Mouse (Mus musculus) kidney, adult 2 months (tissue): ENCODE measurements around the gene Enoph1. TPM values are rescaled to one million over a fixed set of nuclear protein-coding genes. Genes with fewer than 3 reads are reported as not detected.

ENCODE experiments used
- DNase-seq: peaks from one replicate; pipeline ENCODE4 v3.0.0; 2021
- H3K27ac ChIP-seq: fragments of 200-500 bp; 2 replicates; pipeline ENCODE4 v1.5.1; 2012; ENCODE audit warnings: low read depth, low read length, control low read depth, inconsistent platforms; ENCODE audit not compliant: insufficient read depth
- H3K27me3 ChIP-seq: fragments of 200-500 bp; replicated peaks from 2 replicates; pipeline ENCODE4 v1.6.1; 2012; ENCODE audit warnings: mild to moderate bottlenecking, moderate library complexity, low read length, inconsistent platforms; ENCODE audit not compliant: control insufficient read depth, insufficient read depth
- H3K36me3 ChIP-seq: fragments of 200-500 bp; 2 replicates; pipeline ENCODE4 v1.6.1; 2012; ENCODE audit warnings: mild to moderate bottlenecking, moderate library complexity, low read length, inconsistent platforms; ENCODE audit not compliant: control insufficient read depth, insufficient read depth
- H3K4me1 ChIP-seq: fragments of 200-500 bp; 2 replicates; pipeline ENCODE4 v1.6.1; 2011; ENCODE audit warnings: low read length; ENCODE audit not compliant: control insufficient read depth, insufficient read depth
- H3K4me3 ChIP-seq: fragments of 200-500 bp; 2 replicates; pipeline ENCODE4 v1.5.1; 2011; ENCODE audit warnings: mild to moderate bottlenecking, low read depth, low read length, control low read depth; ENCODE audit not compliant: insufficient read depth
- CTCF ChIP-seq: fragments of 200-500 bp; conservative IDR thresholded peaks from 2 replicates; pipeline ENCODE4 v1.5.1; 2011; ENCODE audit warnings: low read depth, mild to moderate bottlenecking, control low read depth, low read length, moderate library complexity, mixed read lengths; ENCODE audit not compliant: insufficient read depth, insufficient read length
- POLR2A ChIP-seq: fragments of 200-500 bp; IDR thresholded peaks from one replicate; pipeline ENCODE4 v1.6.1; 2011; ENCODE audit warnings: low read depth, low read length, control low read depth
- WGBS: fragments of 180-500 bp; shearing (Covaris S2); methylation state at CpG from one replicate; pipeline ENCODE4 v1.1.7; 2018; 5-methylcytosine and 5-hydroxymethylcytosine counted together
- polyA plus RNA-seq: library from polyadenylated mRNA; depleted of rRNA; stranded (reverse); fragments of >200 nt; gene quantifications from 2 replicates; pipeline ENCODE4 v1.2.3, GENCODE M21; 2012

The Enoph1 gene
- polyA plus RNA-seq, 1 experiment: 17.9 TPM

DNA sequence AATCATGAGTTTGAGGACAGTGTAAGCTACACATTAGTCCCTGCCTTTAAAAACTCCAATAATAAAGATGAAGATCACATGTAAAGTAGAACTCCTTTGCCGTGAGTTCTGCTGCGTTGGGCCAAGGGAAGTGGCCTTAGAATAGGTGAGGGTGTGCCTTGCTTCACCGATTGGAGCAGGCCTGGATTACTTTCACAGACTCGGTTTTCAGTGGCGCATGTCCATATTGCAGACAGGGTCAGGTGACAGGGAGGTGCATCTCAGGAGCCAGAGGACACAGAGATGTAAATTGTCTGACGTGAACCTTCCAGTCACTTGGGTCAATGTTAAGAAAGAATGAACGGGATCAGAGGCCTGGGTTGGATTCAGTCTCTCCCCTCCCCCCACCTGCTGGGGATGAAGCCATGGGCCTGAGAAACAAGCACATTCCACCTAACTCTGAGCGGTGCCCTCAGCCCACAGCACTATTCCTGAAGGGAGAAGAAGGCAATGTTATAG lies 7.4 kb downstream of the Enoph1 start:
- Histone ChIP-seq H3K36me3 (no peaks in the 10 kb centered on the region), H3K27me3 (no peaks in the 10 kb centered on the region), H3K4me1 (peaks cover 16% of the 10 kb centered on the region), H3K4me3 (no peak overlapping the region), H3K27ac (no peak overlapping the region)
- no peak for TF ChIP-seq POLR2A
- no peak for TF ChIP-seq CTCF
- no peak for DNase-seq
- 70% methylated on average over 8 of the region's 8 CpGs for WGBS

DNA sequence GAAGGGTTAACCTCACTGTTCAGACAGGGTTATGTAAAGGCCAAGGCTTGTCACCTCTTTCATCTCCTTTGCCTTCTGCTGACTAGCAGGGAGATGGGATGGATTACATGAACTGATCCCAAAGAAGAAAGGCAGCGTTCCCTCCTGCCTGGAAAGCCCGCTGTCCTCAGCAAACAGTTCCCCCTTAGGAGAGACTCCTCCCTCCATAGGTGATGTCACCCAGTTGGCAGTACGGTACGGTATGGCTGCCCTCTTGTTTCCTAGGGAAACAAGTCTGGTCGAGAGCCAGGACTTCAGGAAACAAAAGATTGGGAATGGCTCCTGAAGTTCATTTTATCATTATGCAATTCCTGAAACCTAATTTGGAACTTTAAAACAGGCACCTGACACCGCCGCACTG lies 8.1 kb downstream of the Enoph1 start:
- Histone ChIP-seq H3K4me1 (peaks cover 16% of the 10 kb centered on the region), H3K4me3 (no peak overlapping the region), H3K27ac (no peak overlapping the region), H3K36me3 (no peaks in the 10 kb centered on the region), H3K27me3 (no peaks in the 10 kb centered on the region)
- TF ChIP-seq POLR2A (no peak), CTCF (no peak)
- DNase-seq: peak; percentile 32
- WGBS: 53% methylated on average over 7 of the region's 7 CpGs

DNA sequence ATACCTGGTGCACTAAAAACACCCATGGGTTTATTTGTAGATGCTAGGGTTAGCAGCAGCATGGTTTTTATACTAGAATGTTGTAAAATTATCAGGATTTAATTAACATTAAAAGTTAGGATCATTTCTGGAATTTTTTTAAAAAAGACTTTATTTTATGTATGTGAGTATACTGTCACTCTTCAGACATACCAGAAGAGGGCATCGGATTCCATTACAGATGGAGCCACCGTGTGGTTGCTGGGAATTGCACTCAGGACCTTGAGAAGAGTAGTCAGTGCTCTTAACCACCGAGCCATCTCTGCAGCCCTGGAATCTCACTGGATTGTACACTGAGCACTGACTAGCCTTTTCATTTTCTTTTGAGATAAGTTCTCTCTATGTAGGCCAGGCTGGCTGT lies 10.1 kb downstream of the Enoph1 start:
- H3K27me3 ChIP-seq: no peaks in the 10 kb centered on the region
- WGBS: 91% methylated on average over 3 of the region's 3 CpGs

DNA sequence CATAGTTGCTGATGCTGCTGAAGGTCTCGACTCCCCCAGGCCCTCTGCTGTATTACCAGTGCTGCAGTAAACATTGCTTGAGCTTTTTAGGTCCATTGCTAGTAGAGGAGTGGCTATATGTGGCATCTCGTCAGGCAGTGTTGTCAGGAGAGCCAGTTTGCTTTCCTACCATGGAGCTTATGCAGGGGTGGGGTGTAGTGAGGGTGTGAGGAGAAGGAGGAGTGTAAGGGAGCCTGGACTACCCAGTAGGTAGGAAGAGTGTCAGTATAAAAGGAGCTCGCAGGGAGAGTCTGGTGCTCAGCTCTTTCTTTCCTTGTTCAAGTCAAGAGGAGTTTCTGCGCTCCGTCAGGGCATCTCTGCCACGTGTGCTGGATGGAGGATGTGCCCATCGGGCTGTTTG lies 12.9 kb downstream of the Enoph1 start:
- no peak for DNase-seq
- no peak overlapping the region for H3K27ac ChIP-seq
- no peaks in the 10 kb centered on the region for H3K36me3 ChIP-seq
- no peaks in the 10 kb centered on the region for H3K27me3 ChIP-seq
- 0 out of 2 replicates have a peak, but pooled peaks cover 3% of the 10 kb centered on the region for H3K4me1 ChIP-seq
- H3K4me3 ChIP-seq: no peak overlapping the region
- TF ChIP-seq POLR2A (no peak), CTCF (no peak)
- WGBS: 93% methylated on average over 7 of the region's 7 CpGs

More for the DNA sequence above, 10.1 kb downstream of the Enoph1 start:
- no peaks in the 10 kb centered on the region for H3K36me3 ChIP-seq
- H3K4me3 ChIP-seq: no peak overlapping the region
- no peak for TF ChIP-seq POLR2A
- H3K4me1 ChIP-seq: peaks cover 7% of the 10 kb centered on the region
- H3K27ac ChIP-seq: no peak overlapping the region
- DNase-seq: no peak

DNA sequence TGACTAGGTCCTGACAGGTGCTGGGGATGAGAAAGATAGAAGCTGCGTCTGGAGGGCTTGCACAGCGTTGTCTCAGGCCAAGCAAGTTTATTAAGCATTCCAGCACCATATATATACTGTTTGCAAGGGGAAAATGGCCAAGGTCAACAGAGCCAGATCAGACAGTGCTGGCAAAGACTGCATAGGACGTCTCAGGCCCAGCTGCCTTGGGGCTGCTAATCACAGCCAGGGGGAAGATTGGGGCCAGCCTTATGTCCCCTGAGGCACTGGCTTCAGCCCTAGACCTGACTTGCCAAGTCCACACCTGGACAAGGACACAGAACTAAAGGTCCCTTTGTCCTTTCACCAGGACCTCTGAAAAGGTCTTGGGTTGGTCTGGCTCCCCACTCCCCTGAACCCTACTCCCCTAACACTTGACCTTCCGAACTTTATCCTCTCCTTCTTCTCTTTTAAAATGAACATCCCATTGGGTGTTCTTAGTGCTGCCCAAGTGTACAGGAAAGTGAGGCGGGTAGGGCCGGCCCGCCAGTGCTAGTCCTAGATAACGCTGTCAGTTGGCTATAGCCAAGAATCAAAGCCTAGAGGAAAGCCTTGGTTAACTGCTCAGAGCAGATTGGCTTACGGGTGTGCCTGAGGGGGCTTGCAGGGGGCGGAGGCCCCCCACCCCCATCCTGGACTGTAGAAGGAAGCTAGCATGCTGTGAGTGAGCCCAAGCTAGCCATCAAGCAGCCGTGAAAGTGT lies 15.2 kb downstream of the Enoph1 start:
- TF ChIP-seq POLR2A (no peak), CTCF (no peak)
- Histone ChIP-seq H3K4me3 (no peak overlapping the region), H3K27me3 (no peaks in the 10 kb centered on the region), H3K27ac (no peak overlapping the region), H3K36me3 (no peaks in the 10 kb centered on the region), H3K4me1 (no peaks in the 10 kb centered on the region)
- WGBS: 84% methylated on average over 11 of the region's 11 CpGs
- no peak for DNase-seq

DNA sequence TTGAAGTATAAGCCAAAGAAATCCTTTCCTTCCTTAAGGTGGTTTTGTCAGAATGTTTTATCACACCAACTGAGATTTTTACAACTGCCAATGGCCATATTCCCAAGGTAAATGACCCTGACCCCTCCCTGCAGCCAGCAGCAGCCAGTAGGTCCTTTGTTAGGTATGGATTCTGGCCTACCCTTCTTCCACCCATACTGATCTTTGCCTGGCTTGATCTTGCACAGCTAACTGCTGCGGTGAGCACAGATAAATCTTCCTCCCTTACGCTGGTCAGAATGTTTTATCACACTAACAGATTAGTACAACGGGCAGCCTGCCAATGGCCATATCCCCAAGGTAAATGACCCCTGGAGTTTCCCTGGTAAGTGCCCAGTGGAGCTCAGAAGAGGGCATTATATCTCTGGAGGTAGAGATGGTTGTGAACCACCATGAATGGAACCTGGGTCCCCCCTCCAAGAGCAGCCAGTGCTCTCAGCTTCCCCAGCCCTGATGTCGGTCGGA lies 16.1 kb downstream of the Enoph1 start:
- Histone ChIP-seq H3K27me3 (no peaks in the 10 kb centered on the region), H3K36me3 (no peaks in the 10 kb centered on the region), H3K4me1 (no peaks in the 10 kb centered on the region), H3K4me3 (no peak overlapping the region), H3K27ac (no peak overlapping the region)
- DNase-seq: peak; percentile 33
- WGBS: 63% methylated on average over 5 of the region's 5 CpGs
- TF ChIP-seq POLR2A: no peak
- no peak for TF ChIP-seq CTCF

DNA sequence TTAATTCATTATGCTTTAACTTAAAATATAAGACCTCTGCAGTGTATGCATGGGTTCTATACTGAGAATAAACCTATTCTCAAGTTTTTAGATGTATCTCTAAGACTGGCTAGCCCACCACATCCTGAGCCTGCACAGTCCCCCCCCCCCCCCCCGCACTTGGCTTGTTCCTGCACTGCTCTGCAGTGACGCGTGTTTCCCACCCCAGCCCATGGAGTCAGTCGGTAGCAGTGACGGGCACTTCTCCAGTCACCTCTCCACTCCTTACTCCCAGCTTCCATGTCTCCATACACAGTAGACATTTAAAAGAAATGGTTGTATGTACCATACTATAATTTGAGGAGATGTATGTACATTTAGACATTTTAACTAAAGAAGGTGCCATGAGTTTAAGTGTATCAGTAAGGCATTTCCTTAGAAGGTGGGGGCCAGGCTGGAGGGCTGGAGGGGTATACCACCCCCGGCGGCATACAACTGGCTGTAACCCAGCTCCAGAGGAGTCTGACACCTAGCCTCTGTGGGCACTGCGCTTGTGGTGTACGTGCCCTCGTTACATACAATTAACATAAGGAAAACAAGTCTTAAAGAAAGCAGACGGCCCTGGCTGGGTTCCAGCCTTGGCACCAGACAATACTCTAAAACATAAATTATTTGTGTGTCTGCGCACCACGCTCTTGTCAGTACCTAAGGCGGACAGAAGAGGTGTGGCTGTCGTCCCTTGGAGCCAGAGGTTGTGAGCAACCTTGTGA lies 17.9 kb downstream of the Enoph1 start:
- Histone ChIP-seq H3K4me3 (no peak overlapping the region), H3K4me1 (no peaks in the 10 kb centered on the region), H3K27me3 (no peaks in the 10 kb centered on the region), H3K36me3 (no peaks in the 10 kb centered on the region), H3K27ac (no peak overlapping the region)
- 85% methylated on average over 14 of the region's 15 CpGs for WGBS
- DNase-seq: no peak
- no peak for TF ChIP-seq CTCF
- no peak for TF ChIP-seq POLR2A
